Mouse (Mus musculus) layer of hippocampus, adult 8-10 months (tissue): ENCODE measurements around the gene Ube2z. TPM values are rescaled to one million over a fixed set of nuclear protein-coding genes. Genes with fewer than 3 reads are reported as not detected.
"Not testable (repeated sequence)": the region's sequence is repeated elsewhere in the genome, so short reads cannot be mapped to it uniquely, and the experiment has no call there.

Experiments used
- DNase-seq, 2 experiments: peaks; one replicate each; pipeline ENCODE4 v3.0.0; 2022; ENCODE audit warnings: low spot score in 2 of 2
- total RNA-seq, 4 experiments: library from RNA; stranded (reverse); gene quantifications; 2 replicates each; pipeline ENCODE4 v1.2.4; 2022

The Ube2z gene
- 10 to 100 TPM; 55.2 to 57.7 (median 57.1) TPM for total RNA-seq

- DNase-seq: peak; percentile 91 to 96
Observed at GRCm38 (mm10) chr11:96065215-96065911, at the start of gene Ube2z. TSS of gene Ube2z (minus strand) at chr11:96065388.

GRCm38 (mm10) chr11:96114077-96114476, 48.9 kb upstream of the Ube2z start:
- no peak for DNase-seq

GRCm38 (mm10) chr11:96111751-96112150, 46.6 kb upstream of the Ube2z start, which contains the start of gene Calcoco2:
TSS of gene Calcoco2 (minus strand) at chr11:96111964.
- no peak for DNase-seq

GRCm38 (mm10) chr11:96110950-96111349, 45.8 kb upstream of the Ube2z start:
- DNase-seq: not testable (repeated sequence)

- DNase-seq: no peak
Observed at GRCm38 (mm10) chr11:96108376-96108775, 43.2 kb upstream of the Ube2z start.

- peak in 1 of 2 experiments; percentile 19 for DNase-seq
Observed at GRCm38 (mm10) chr11:96093361-96093760, 28.2 kb upstream of the Ube2z start.

GRCm38 (mm10) chr11:96092674-96093291, 27.6 kb upstream of the Ube2z start:
- no peak for DNase-seq

- no peak for DNase-seq
Observed at GRCm38 (mm10) chr11:96091073-96091472, 25.9 kb upstream of the Ube2z start.

- DNase-seq: no peak
Observed at GRCm38 (mm10) chr11:96087981-96088380, 22.8 kb upstream of the Ube2z start.

- DNase-seq: no peak
Observed at GRCm38 (mm10) chr11:96082682-96083081, 17.5 kb upstream of the Ube2z start.

- DNase-seq: no peak
Observed at GRCm38 (mm10) chr11:96080736-96081135, 15.5 kb upstream of the Ube2z start.

- no peak for DNase-seq
Observed at GRCm38 (mm10) chr11:96076221-96077105, 11.3 kb upstream of the Ube2z start.

GRCm38 (mm10) chr11:96075509-96076220, 10.5 kb upstream of the Ube2z start, which contains the start of gene Atp5g1:
TSS of gene Atp5g1 (minus strand) at chr11:96075670.
- DNase-seq: peak; percentile 99 to 100

GRCm38 (mm10) chr11:96075177-96075508, 10.0 kb upstream of the Ube2z start:
- peak; percentile 18 to 25 for DNase-seq

GRCm38 (mm10) chr11:96074351-96075176, 9.4 kb upstream of the Ube2z start:
- peak in 1 of 2 experiments; percentile 21 for DNase-seq

- DNase-seq: no peak
Observed at GRCm38 (mm10) chr11:96073295-96073993, 8.3 kb upstream of the Ube2z start.

GRCm38 (mm10) chr11:96071013-96071412, 5.8 kb upstream of the Ube2z start:
- DNase-seq: no peak

- DNase-seq: no peak
Observed at GRCm38 (mm10) chr11:96070353-96070752, 5.2 kb upstream of the Ube2z start.

- no peak for DNase-seq
Observed at GRCm38 (mm10) chr11:96068231-96068630, 3.0 kb upstream of the Ube2z start.
